Mouse (Mus musculus) NIH3T3 (cell line): ENCODE measurements around the gene Hnrnph1.

Experiments
- DNase-seq: peaks from one replicate; pipeline ENCODE4 v3.0.0-alpha.2; 2012; ENCODE audit warnings: low read depth

The Hnrnph1 gene

GRCm38 (mm10) chr11:50403367-50404014, 26.7 kb downstream of the Hnrnph1 start:
- peak; percentile 61 for DNase-seq

GRCm38 (mm10) chr11:50407235-50407634, 30.4 kb downstream of the Hnrnph1 start:
- no peak for DNase-seq

GRCm38 (mm10) chr11:50415563-50416241, 38.9 kb downstream of the Hnrnph1 start:
- no peak for DNase-seq

DNA sequence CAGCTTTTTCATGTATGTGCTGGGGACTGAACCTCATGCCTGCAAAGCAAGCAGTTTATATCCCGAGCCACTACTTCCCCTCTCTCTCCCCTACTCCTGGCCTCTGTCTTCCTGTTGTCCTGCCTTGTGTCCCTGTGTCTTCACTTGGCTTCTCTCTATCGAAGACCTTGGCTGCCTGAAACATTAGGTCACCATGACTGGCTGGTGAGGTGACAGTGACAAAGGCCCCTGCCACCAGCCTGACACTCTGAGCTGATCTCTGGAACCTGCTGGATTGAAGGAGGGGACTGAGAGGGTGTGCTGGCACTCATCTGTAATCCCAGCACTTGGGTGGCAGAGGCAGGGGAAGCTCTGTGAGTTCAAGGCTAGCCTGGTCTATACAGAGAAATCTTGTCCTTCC, 41.1 kb downstream of the Hnrnph1 start:
- DNase-seq = no peak

DNA sequence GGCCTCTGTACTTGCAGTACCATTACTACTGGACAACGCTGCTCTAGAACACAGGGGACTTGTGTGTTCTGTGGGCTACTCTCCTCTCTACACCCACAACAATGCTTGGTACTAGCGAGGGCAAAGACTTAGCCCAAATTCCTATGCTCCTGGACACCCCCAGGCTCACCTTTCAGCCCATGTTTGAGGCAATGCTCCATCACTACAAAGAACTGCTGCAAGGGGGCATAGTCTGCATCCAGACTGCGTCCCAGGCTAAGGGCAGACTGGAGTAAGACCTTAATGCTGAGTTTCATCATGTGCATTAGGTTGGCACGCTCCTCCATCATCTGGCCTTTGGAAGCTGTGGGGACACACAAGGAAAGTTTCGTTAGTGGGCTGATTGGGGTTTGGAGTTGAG, 44.7 kb downstream of the Hnrnph1 start:
- no peak for DNase-seq

GRCm38 (mm10) chr11:50421934-50422780, 45.4 kb downstream of the Hnrnph1 start:
- DNase-seq = no peak

- no peak for DNase-seq
These were observed 49.3 kb downstream of the Hnrnph1 start for GRCm38 (mm10) chr11:50426056-50426455.

GRCm38 (mm10) chr11:50430277-50431133, 53.7 kb downstream of the Hnrnph1 start, which contains the start of gene Rufy1:
Gene Rufy1 (minus strand): TSS chr11:50431125.
- DNase-seq = peak; percentile 89

- DNase-seq = peak; percentile 59
These were observed 54.6 kb downstream of the Hnrnph1 start for GRCm38 (mm10) chr11:50431134-50432068.

- DNase-seq = peak; percentile 74
These were observed 55.3 kb downstream of the Hnrnph1 start for GRCm38 (mm10) chr11:50432069-50432440.

GRCm38 (mm10) chr11:50432896-50433295, 56.1 kb downstream of the Hnrnph1 start:
- DNase-seq = peak; percentile 48
